Mouse (Mus musculus) c-Kit-positive CD71-positive TER-119-positive erythroid progenitor cells, embryonic 14.5 days (primary cell): ENCODE measurements at regions not wholly inside any gene's neighbourhood (a gene's known extent, or its start where the extent isn't known, plus 50 kb on each side); places are given as distances from the start of the nearest gene placed in this dataset.
A peak's percentile ranks its signal among the peaks of the same experiment; 100 is the strongest.

Experiments
- DNase-seq: peaks from one replicate; pipeline ENCODE4 v3.0.0-alpha.2; 2013; ENCODE audit warnings: low spot score

DNA sequence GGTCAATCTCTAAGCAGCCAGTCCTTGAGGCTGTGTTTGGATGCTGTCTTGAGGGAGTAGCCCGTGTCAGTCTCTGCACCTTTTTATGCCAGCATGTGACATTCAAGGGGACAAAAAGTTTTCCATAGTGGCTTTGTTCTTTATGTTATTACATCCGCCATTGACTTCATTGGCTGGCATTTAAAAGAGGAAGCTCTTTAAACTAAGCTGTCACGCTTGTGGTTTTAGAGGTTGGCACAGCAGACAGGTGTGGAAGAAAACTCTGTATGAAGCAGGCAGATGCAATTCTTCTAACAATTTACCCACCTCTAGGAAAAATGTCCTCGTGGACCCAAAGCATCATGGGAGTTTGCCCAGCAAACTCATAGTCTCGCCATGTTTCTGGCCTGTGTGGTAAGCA is 297.5 kb upstream of the Gadl1 start:
- DNase-seq: no peak

- no peak for DNase-seq
Observed at GRCm38 (mm10) chr9:115612908-115613307, 296.3 kb upstream of the Gadl1 start.

DNA sequence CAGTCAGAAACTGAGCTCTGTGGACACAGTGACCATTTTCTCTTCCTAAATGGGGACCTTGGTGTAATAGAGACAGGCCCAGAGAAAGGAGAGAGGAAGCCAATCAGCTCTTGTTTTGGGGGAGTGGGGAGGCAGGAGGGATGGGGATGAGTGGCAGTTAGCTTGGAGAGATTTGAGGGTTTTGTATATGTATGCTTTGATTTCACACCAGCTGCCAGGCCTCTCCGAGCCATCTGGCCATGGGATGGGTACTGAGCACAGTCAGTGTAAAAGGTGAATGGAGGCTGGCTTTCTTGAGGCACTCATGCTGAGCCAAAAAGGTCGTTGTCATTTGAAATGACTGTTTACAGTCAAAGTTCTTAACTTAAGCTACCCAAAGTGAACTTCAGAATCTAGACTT is 295.2 kb upstream of the Gadl1 start:
- no peak for DNase-seq

DNA sequence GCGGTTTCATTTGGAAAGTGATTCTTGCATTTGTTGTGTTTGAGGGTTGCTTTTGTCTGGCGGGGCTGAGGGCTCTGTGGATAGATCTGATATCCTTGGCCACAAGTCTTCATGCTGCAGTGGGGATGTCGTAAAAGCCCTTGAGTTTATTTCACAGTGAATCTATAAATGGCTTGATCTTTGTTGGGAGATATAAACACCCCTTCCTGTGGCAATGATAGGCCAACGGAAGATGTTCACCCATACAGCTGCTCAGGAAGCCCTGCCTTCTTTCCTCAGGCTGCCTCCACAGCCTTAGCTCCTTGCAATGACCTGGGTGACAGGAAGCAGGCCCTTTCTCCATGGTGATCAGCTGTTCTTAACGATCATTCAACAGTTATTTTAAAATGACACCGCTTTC is 291.3 kb upstream of the Gadl1 start:
- DNase-seq: no peak

GRCm38 (mm10) chr9:115623948-115624347 is 285.3 kb upstream of the Gadl1 start:
- no peak for DNase-seq

- no peak for DNase-seq
Observed at GRCm38 (mm10) chr9:115624721-115625496, 284.3 kb upstream of the Gadl1 start.

DNA sequence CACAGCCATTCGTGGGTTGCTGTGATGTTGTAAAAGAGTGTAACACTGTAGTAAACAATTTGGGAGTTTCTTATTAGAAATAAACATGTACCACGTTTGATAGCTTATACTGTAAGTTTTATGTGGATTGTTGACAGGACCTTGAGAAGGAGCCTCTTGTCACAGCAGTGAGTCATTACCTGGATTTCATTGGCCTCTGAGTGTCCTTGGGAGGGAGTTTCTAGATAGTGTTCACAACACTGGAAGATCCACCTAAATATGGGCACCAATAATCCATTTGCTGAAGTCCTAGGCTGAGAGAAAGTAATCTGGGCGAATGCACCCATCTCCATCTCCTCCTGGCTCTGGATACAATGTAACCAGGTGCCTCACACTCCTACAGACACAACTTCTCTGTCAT is 281.7 kb upstream of the Gadl1 start:
- no peak for DNase-seq

DNA sequence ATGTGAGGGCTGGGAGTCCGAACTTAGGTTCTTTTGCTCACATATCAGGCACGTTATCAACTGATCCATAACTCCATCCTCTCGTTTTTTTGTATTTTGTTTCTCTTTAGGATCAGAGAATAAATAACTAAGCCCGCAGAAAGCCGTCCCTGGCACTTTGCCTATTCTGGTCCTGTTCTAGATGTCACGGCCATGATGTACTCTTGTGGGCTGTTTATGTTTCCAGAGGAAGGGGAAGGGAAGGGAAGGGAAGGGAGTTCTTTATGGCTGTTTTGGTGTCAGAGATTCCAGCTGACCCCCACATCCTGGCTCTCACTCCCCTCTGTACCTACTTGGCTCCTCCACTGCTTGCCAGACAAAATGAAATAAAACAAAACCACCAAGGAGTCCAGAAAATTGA is 272.1 kb upstream of the Gadl1 start:
- no peak for DNase-seq

DNA sequence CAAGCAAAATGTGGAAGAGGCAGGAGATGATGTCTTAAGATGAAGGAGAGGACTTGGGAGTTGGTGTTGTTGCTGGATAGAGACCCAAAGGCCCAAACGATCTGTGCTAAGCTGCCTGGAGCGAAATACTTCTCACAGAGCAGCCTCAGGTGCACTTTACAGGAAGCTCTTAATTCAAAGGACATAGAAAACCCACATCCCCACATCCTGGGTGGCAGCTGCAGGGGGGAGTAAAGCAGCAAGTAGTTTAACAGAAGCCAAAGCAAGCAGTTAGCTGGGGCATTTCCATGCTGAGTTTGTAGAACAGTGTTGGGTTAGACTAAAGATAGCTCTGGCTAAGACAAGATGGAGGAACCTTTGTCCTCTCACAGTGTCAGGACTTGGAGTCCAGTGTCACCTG is 268.5 kb upstream of the Gadl1 start:
- no peak for DNase-seq

DNA sequence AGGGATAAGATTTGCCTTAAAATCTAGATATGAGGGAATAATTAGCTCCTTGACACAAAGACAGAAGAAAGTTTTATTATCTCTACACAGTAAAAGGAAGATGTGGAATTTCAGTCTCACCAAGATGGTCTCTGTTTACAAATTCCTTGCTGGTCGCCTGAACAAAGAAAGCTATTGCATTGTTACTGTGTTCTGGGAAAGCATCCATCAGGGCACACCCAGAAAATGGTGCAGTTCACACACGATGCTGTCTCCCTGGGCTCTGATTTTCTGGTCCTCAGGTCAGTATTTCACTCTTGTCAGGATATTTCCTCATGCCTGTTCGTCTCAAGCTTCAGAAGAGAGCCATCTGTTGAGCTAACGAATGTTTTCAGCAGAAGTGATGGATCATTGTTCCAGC is 267.2 kb upstream of the Gadl1 start:
- no peak for DNase-seq

DNA sequence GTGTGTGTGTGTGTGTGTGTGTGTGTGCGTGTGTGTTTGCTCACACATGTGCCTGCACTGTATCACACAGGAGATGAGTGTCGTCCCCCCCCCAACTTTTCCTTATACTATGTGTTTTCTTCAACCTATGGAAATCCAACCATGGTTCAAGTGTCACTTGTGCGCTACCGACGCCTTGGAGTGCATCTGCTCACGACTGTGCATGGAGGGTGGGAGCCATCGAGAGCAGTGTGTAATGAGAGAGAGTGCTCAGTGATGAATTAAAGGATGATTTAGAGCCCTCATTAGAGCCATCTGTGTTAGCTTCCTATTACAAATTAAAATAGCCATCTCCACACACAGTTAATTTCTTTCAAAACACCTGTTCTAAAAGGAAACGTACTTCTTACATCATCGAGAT is 264.3 kb upstream of the Gadl1 start:
- DNase-seq: no peak

GRCm38 (mm10) chr9:115646226-115646625 is 263.0 kb upstream of the Gadl1 start:
- no peak for DNase-seq

GRCm38 (mm10) chr9:115651708-115652107 is 257.5 kb upstream of the Gadl1 start:
- no peak for DNase-seq

DNA sequence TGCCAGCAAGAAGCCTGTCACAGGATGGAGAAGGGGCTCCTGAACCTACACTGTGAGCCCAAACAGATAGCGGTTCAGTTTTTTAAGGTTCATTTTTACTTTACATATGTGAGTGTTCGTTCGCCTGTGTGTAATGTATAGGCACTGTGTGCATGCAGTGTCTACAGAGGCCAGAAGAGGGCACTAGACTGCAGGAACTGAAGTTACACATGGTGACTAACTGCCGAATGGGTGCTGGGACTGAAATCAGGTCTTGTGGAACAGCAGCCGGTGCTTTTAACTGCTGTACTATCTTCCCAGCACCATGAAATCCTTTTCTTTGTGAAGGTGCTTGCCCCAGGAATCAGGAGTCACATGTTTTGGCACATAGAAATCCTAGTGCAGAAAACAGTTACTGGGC is 256.1 kb upstream of the Gadl1 start:
- DNase-seq: no peak

DNA sequence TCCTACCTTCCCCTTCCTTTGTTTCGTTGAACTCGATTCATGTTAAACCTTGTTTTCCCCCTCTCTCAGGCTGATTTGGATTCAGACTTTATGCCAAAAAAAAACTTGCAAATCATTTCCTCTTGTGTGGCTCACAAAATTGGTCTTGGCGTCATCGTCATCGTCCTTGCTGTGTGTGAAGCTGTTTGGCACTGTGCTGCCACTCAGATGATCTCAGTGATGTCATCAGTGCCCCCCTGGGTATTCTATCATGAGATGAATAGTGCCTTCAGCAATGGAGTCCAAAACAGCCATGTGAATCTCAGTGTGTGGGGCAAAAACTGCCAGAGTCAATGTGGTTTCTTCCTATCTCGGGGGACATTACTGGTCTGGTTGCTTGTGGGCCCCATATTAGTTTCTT is 254.3 kb upstream of the Gadl1 start:
- no peak for DNase-seq

GRCm38 (mm10) chr9:115656538-115656937 is 252.7 kb upstream of the Gadl1 start:
- no peak for DNase-seq

GRCm38 (mm10) chr9:115656994-115657713 is 252.1 kb upstream of the Gadl1 start:
- peak; percentile 8 for DNase-seq

DNA sequence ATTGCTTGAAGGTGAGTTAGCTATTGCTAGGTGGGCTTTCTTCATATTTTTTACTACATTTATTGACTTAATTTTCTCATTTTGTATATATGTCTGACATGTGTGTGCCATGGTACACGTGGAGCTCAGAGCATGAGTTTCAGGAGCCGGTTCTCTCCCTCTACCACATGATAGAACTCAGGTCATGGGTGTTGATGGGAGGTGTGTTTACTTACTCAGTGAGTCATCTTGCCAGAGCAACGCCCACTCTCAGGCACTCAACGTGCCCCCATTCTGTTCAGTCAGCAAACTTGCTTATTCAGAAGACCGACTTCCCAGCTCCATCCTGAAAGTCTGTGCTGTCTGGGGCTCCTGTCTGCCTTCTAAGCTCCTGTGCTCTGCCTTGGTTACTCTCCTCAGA is 250.8 kb upstream of the Gadl1 start:
- DNase-seq: no peak

DNA sequence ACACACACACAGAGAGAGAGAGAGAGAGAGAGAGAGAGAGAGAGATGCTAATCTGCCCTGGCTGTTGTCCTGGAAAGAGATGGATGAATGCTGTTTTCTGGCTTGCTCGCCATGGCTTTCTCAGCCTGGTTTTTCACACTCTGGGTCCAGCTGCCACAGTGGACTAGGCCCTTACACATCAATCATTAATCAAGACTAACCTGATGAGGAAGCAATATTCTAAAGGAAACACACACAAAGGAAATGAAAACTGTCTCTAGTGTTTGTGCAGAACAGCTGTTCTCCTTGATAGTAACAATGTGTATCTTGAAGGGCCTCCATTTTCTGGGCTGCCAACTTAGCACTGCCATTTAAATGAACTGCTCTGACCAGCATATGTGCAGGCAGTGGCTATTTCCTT is 248.9 kb upstream of the Gadl1 start:
- DNase-seq: no peak

DNA sequence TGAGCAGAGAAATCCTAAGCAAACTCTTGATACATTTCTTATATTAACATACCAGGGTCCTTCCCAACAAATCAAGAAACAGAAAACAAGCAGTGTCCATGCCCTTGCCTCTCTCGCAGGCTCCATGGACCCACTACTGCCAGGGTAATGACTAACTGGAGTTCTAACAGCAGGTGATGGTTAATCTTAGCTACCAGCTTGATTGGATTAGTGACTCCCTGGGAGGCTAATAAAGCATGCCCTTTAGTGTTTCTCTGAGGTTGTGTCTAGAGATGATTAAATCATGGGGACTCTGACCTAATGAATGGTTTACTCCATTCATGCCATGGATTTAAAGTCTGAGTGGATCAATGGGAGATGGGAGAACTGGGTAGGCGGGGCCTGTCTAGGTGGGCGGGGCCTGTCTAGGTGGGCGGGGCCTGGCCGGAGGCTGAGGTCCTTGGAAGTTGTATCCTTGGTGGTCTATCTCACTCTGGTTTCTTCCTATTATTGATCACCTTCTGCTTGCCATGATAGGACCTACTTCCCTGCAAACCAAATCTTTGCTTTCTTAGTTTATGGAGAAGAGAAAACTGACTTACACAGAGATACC is 247.3 kb upstream of the Gadl1 start:
- DNase-seq: no peak

GRCm38 (mm10) chr9:115665337-115666004 is 243.8 kb upstream of the Gadl1 start:
- no peak for DNase-seq

- DNase-seq: no peak
Observed at GRCm38 (mm10) chr9:115666530-115666929, 242.7 kb upstream of the Gadl1 start.
